Mouse (Mus musculus) CH12.LX (cell line): ENCODE data around the gene Tox2. TPM values are rescaled to one million over a fixed set of nuclear protein-coding genes. Genes with fewer than 3 reads are reported as not detected.

ENCODE experiments used
- DNase-seq: peaks from one replicate; pipeline ENCODE4 v3.0.0-alpha.2; 2013; ENCODE audit errors: extremely low read depth
- H3K27ac ChIP-seq: 2 replicates; pipeline ENCODE4 v1.5.1; 2012; ENCODE audit warnings: low read depth, mild to moderate bottlenecking, control low read depth, moderate library complexity; ENCODE audit not compliant: insufficient read depth
- H3K27me3 ChIP-seq: replicated peaks from 2 replicates; pipeline ENCODE3; 2012; ENCODE audit warnings: inconsistent platforms
- H3K36me3 ChIP-seq, 2 experiments: replicated peaks in 1 of 2; 2 replicates each; pipeline versions ENCODE3 to v1.6.1; 2012; ENCODE audit warnings: inconsistent platforms in 1 of 2, low read length in 1 of 2, mild to moderate bottlenecking in 1 of 2, mixed read lengths in 1 of 2, moderate library complexity in 1 of 2; ENCODE audit not compliant: control insufficient read depth in 1 of 2, insufficient read depth in 1 of 2
- H3K4me1 ChIP-seq, 2 experiments: 2 replicates each; pipeline ENCODE4 v1.6.1; 2012; ENCODE audit warnings: inconsistent platforms in 1 of 2, moderate library complexity in 1 of 2; ENCODE audit not compliant: insufficient read depth in 2 of 2, control insufficient read depth in 1 of 2
- H3K4me2 ChIP-seq: 2 replicates; pipeline ENCODE4 v1.6.1; 2012; ENCODE audit warnings: low read depth, mild to moderate bottlenecking, control low read depth; ENCODE audit not compliant: poor library complexity, insufficient read depth, severe bottlenecking
- H3K4me3 ChIP-seq, 3 experiments: fragments of 150-350 bp in 1 of 3; sonication (generic) in 1 of 3; replicated peaks in 1 of 3; 2 replicates each; pipeline versions ENCODE3 to v1.5.1; 2011 to 2012; ENCODE audit warnings: low read depth in 2 of 3, low read length in 2 of 3, mild to moderate bottlenecking in 2 of 3, moderate library complexity in 2 of 3, control low read depth in 1 of 3, improper control_type of control experiment in 1 of 3, inconsistent platforms in 1 of 3, mixed read lengths in 1 of 3; ENCODE audit not compliant: poor library complexity in 1 of 3
- H3K79me2 ChIP-seq: replicated peaks from 2 replicates; pipeline ENCODE4 v1.6.1; 2012; ENCODE audit warnings: mild to moderate bottlenecking, moderate library complexity; ENCODE audit not compliant: control insufficient read depth, poor library complexity, insufficient read depth, severe bottlenecking; ENCODE audit errors: extremely low read depth
- H3K9ac ChIP-seq: 2 replicates; pipeline ENCODE4 v1.6.1; 2012; ENCODE audit warnings: low read depth, mild to moderate bottlenecking, control low read depth, moderate library complexity; ENCODE audit not compliant: insufficient read depth
- H3K9me3 ChIP-seq: replicated peaks from 2 replicates; pipeline ENCODE3; 2012; ENCODE audit warnings: low read length, inconsistent platforms, mixed read lengths
- CHD2 ChIP-seq: IDR thresholded peaks from 2 replicates; pipeline ENCODE4 v1.6.1; 2011; ENCODE audit warnings: low read length, improper control_type of control experiment
- CTCF ChIP-seq, 2 experiments: IDR thresholded peaks in 1 of 2; conservative IDR thresholded peaks in 1 of 2; 2 replicates each; pipeline ENCODE4 v1.5.1; 2011 to 2012; ENCODE audit warnings: low read depth in 2 of 2, low read length in 2 of 2, improper control_type of control experiment in 1 of 2, inconsistent platforms in 1 of 2, mild to moderate bottlenecking in 1 of 2, moderate library complexity in 1 of 2
- E2F4 ChIP-seq: IDR thresholded peaks from 2 replicates; pipeline ENCODE4 v1.6.1; 2011; ENCODE audit warnings: low read depth, low read length, improper control_type of control experiment; ENCODE audit not compliant: insufficient replicate concordance
- ELF1 ChIP-seq: IDR thresholded peaks from 2 replicates; pipeline ENCODE4 v1.6.1; 2014; ENCODE audit warnings: low read depth, mild to moderate bottlenecking, inconsistent platforms, low read length, improper control_type of control experiment
- EP300 ChIP-seq: IDR thresholded peaks from 2 replicates; pipeline ENCODE4 v1.6.1; 2011; ENCODE audit warnings: low read length, improper control_type of control experiment
- ETS1 ChIP-seq: conservative IDR thresholded peaks from 2 replicates; pipeline ENCODE4 v1.6.1; 2012; ENCODE audit warnings: low read depth, mild to moderate bottlenecking, inconsistent platforms, low read length, improper control_type of control experiment, moderate library complexity
- HCFC1 ChIP-seq: IDR thresholded peaks from 2 replicates; pipeline ENCODE4 v1.6.1; 2012; ENCODE audit warnings: low read depth, mild to moderate bottlenecking, inconsistent platforms, low read length, improper control_type of control experiment
- IRF4 ChIP-seq: IDR thresholded peaks from 2 replicates; pipeline ENCODE4 v1.6.1; 2014; ENCODE audit warnings: low read depth, mild to moderate bottlenecking, inconsistent platforms, low read length, improper control_type of control experiment
- MAFK ChIP-seq: IDR thresholded peaks from 2 replicates; pipeline ENCODE4 v1.6.1; 2011; ENCODE audit warnings: low read length, improper control_type of control experiment; ENCODE audit not compliant: insufficient replicate concordance
- MAX ChIP-seq: IDR thresholded peaks from 2 replicates; pipeline ENCODE4 v1.6.1; 2011; ENCODE audit warnings: low read length, improper control_type of control experiment
- MEF2A ChIP-seq: IDR thresholded peaks from 2 replicates; pipeline ENCODE4 v1.6.1; 2014; ENCODE audit warnings: low read depth, mild to moderate bottlenecking, inconsistent platforms, low read length, improper control_type of control experiment, borderline replicate concordance
- MXI1 ChIP-seq: IDR thresholded peaks from 2 replicates; pipeline ENCODE4 v1.6.1; 2011; ENCODE audit warnings: mild to moderate bottlenecking, low read depth, low read length, improper control_type of control experiment
- MYC ChIP-seq: IDR thresholded peaks from 2 replicates; pipeline ENCODE4 v1.6.1; 2011; ENCODE audit warnings: low read depth, mild to moderate bottlenecking, improper control_type of control experiment, low read length
- RAD21 ChIP-seq: IDR thresholded peaks from 2 replicates; pipeline ENCODE4 v1.6.1; 2011; ENCODE audit warnings: low read depth, mild to moderate bottlenecking, low read length, improper control_type of control experiment, moderate library complexity
- SMC3 ChIP-seq: IDR thresholded peaks from 2 replicates; pipeline ENCODE4 v1.6.1; 2011; ENCODE audit warnings: low read depth, low read length, improper control_type of control experiment
- TBP ChIP-seq: conservative IDR thresholded peaks from 2 replicates; pipeline ENCODE4 v1.6.1; 2011; ENCODE audit warnings: low read depth, low read length, improper control_type of control experiment
- ZKSCAN1 ChIP-seq: IDR thresholded peaks from 2 replicates; pipeline ENCODE4 v1.6.1; 2012; ENCODE audit warnings: low read depth, inconsistent platforms, low read length, improper control_type of control experiment, borderline replicate concordance
- ZMIZ1 ChIP-seq: IDR thresholded peaks from 2 replicates; pipeline ENCODE4 v1.6.1; 2012; ENCODE audit warnings: low read depth, mild to moderate bottlenecking, inconsistent platforms, low read length, improper control_type of control experiment
- dilution Hi-C: fragments of 300-500 bp; cut with MboI; formaldehyde crosslinking; loops from 2 replicates; pipeline ENCODE4 v1.14.3; 2020; ENCODE audit warnings: low sequenced_read_pairs; ENCODE audit not compliant: extremely low pct_unique_long_range_greater_than_20kb, extremely low pct_ligation_motif_present
- in situ Hi-C: fragments of 300-500 bp; cut with MboI; formaldehyde crosslinking; loops from 3 replicates; pipeline ENCODE4 v1.14.3; 2019; ENCODE audit warnings: low sequenced_read_pairs, low pct_ligation_motif_present, low pct_unique_long_range_greater_than_20kb, mixed read lengths
- polyA plus RNA-seq: library from polyadenylated mRNA; unstranded; fragments of >175 nt; gene quantifications from 2 replicates; pipeline ENCODE4 v1.2.1, GENCODE M21; 2012; ENCODE audit warnings: low read depth; ENCODE audit not compliant: insufficient read length
- total RNA-seq, 2 experiments: library from RNA; depleted of rRNA; stranded (reverse); fragments of 300-350 nt in 1 of 2; fragments of >200 nt in 1 of 2; gene quantifications; 2 replicates each; pipeline ENCODE4 v1.2.3; 2012 to 2014

Gene Tox2
- total and polyA plus RNA-seq, 3 experiments, result not detected

DNA sequence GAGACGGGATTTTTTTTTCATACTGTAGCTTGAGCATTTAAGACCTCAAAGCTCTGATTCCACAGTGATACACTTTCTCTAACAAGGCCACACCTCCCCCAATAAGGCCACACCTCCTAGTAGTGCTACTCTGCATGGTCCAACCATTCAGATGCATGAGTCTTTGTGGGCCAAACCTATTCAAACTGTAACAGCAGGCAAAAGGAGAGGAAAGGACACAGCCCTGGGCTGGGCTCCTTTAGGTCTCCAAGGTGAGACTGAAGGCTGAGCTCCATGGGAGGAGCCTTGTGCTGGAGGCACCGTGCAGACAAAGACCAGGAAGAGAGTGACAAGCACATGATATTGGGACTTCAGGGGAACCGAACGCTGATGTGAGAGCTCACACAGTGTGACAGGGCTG lies 114.4 kb downstream of the Tox2 start:
- Histone ChIP-seq H3K27me3 (peaks cover 89% of the 10 kb centered on the region), H3K36me3 (no peaks in the 10 kb centered on the region), H3K79me2 (no peaks in the 10 kb centered on the region), H3K9ac (no peak overlapping the region), H3K27ac (no peak overlapping the region), H3K4me3 (no peak overlapping the region), H3K4me2 (no peak overlapping the region), H3K4me1 (no peaks in the 10 kb centered on the region), H3K9me3 (no peaks in the 10 kb centered on the region)
- in situ Hi-C loops, result loop anchor here (10.0 kb wide), 1 partner anchor 212 kb away; no protein-coding TSS in a partner anchor
- no peak for DNase-seq
- dilution Hi-C loops, result no loop called here
- TF ChIP-seq ZMIZ1 (no peak), CHD2 (no peak), HCFC1 (no peak), MYC (no peak), MAFK (no peak), TBP (no peak), RAD21 (no peak), ETS1 (no peak), EP300 (no peak), ZKSCAN1 (no peak), IRF4 (no peak), E2F4 (no peak), ELF1 (no peak), SMC3 (no peak), MEF2A (no peak)

DNA sequence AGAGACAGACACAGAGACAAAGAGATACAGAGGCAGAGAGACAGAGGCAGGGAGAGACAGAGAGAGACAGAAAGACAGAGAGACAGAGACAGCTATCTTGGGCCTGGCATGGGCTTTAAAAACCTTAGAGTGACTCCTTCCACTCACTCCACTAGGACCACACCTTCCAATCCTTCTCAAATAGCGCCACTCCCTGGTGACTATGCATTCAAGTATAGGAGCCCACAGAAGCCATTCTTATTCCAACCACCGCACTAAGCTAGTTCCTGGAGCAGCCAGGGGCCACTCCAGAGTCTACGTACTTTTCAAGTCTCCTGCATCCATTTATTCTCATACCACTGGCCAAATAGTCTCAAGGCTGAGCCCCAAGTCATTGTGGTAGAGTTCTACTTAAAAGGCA lies 115.9 kb downstream of the Tox2 start:
- no peak for DNase-seq
- no peaks in the 10 kb centered on the region for H3K36me3 ChIP-seq
- peak in 1 of 2 experiments; percentile 22; a peak in 2 of 4 replicates for TF ChIP-seq CTCF (conservative IDR thresholded peaks at IDR 0.05 in 1 of 2, IDR thresholded peaks at IDR 0.05 in 1 of 2; ENCODE audit: low read depth in 2 of 2, low read length in 2 of 2)
- no peak for TF ChIP-seq MAX
- TF ChIP-seq SMC3, result peak; percentile 25; the same call in 1 of the 2 replicates
- no peak for TF ChIP-seq MXI1
- peak; percentile 23 for TF ChIP-seq RAD21
- TF ChIP-seq, all 38 proteins: peak for 3
- Histone ChIP-seq H3K79me2 (no peaks in the 10 kb centered on the region), H3K4me2 (no peak overlapping the region), H3K9ac (no peak overlapping the region), H3K4me3 (no peak overlapping the region), H3K27me3 (peaks cover 88% of the 10 kb centered on the region), H3K4me1 (no peaks in the 10 kb centered on the region), H3K27ac (no peak overlapping the region), H3K9me3 (no peaks in the 10 kb centered on the region)
- dilution Hi-C loops (no loop called here), in situ Hi-C loops (loop anchor here (10.0 kb wide), 1 partner anchor 214 kb away; no protein-coding TSS in a partner anchor)
